Mouse (Mus musculus): ENCODE data around the gene Gm45213.

DNA sequence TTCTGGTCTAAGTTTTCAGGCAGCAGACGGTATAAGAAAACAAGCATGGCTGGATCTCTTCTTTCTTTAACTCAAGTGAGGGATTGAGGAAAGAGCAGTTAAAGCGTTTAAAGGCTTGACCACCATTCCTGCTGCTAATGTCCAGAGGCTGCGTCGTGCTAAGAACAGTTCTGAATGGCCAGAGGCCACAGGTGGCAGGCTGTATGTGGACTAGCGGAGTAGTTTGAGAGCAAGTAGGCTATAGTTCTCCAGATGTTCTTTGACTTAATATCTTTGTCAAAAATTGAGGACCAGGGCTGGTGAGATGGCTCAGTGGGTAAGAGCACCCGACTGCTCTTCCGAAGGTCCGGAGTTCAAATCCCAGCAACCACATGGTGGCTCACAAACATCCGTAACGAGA, 67.8 kb downstream of the Gm45213 start:
- TF ChIP-seq CTCF (IDR thresholded peaks at IDR 0.05; ENCODE audit: borderline replicate concordance, extremely low read depth, insufficient read depth, insufficient read length) (no peak), POLR2A (IDR thresholded peaks at IDR 0.05; ENCODE audit: borderline replicate concordance, extremely low read depth, insufficient read depth, insufficient read length, poor library complexity, severe bottlenecking) (no peak)

Data from brain, embryonic 14.5 days (tissue).